Mouse (Mus musculus) C2C12 (cell line): ENCODE results near the gene Als2cr12. TPM values are rescaled to one million over a fixed set of nuclear protein-coding genes. Genes with fewer than 3 reads are reported as not detected.
"Not testable (repeated sequence)": the region's sequence is repeated elsewhere in the genome, so short reads cannot be mapped to it uniquely, and the experiment has no call there.

Experiments used
- H3K27me3 ChIP-seq: one replicate; pipeline ENCODE4 v1.6.1; 2011; ENCODE audit not compliant: control insufficient read depth, insufficient read depth, insufficient read length
- H3K36me3 ChIP-seq: one replicate; pipeline ENCODE4 v1.6.1; 2011; ENCODE audit not compliant: control insufficient read depth, insufficient read depth
- H3K4me3 ChIP-seq: one replicate; pipeline ENCODE4 v1.5.1; 2011; ENCODE audit warnings: mild to moderate bottlenecking, control low read depth; ENCODE audit not compliant: poor library complexity, insufficient read depth, severe bottlenecking
- H3K79me2 ChIP-seq: one replicate; pipeline ENCODE4 v1.6.1; 2011; ENCODE audit not compliant: control insufficient read depth, insufficient read depth
- H3K79me3 ChIP-seq: one replicate; pipeline ENCODE4 v1.6.1; 2011; ENCODE audit warnings: low read depth, control low read depth
- H3ac ChIP-seq: one replicate; pipeline ENCODE3; 2011; ENCODE audit warnings: low read depth; ENCODE audit not compliant: control insufficient read depth, insufficient read length
- CEBPB ChIP-seq: IDR thresholded peaks from one replicate; pipeline ENCODE4 v1.6.1; 2011; ENCODE audit warnings: low read depth, mild to moderate bottlenecking, control low read depth, moderate library complexity
- CTCF ChIP-seq: IDR thresholded peaks from one replicate; pipeline ENCODE4 v1.5.1; 2011; ENCODE audit not compliant: control insufficient read depth, insufficient read depth, insufficient read length
- FOSL1 ChIP-seq: IDR thresholded peaks from one replicate; pipeline ENCODE4 v1.8.0; 2011; ENCODE audit warnings: mild to moderate bottlenecking, low read length; ENCODE audit not compliant: poor library complexity, insufficient read depth, severe bottlenecking
- MAX ChIP-seq: IDR thresholded peaks from one replicate; pipeline ENCODE4 v1.6.1; 2011; ENCODE audit warnings: mild to moderate bottlenecking, control low read depth
- MYOD1 ChIP-seq: IDR thresholded peaks from one replicate; pipeline ENCODE4 v1.6.1; 2011; ENCODE audit warnings: low read depth; ENCODE audit not compliant: control insufficient read depth, insufficient read length
- MYOG ChIP-seq: IDR thresholded peaks from one replicate; pipeline ENCODE4 v1.6.1; 2011; ENCODE audit not compliant: control insufficient read depth, insufficient read length; ENCODE audit errors: extremely low read depth
- USF1 ChIP-seq: IDR thresholded peaks from one replicate; pipeline ENCODE4 v1.6.1; 2011; ENCODE audit warnings: low read depth, mild to moderate bottlenecking, control low read depth, moderate library complexity
- polyA plus RNA-seq: library from polyadenylated mRNA; unstranded; fragments of >200 nt; fragmentation: generic; extraction: Trizol; gene quantifications from one replicate; pipeline ENCODE4 v1.2.1, GENCODE M21; 2012; ENCODE audit warnings: missing spikeins

Gene Als2cr12
- polyA plus RNA-seq, 1 experiment, result 0.23 TPM

DNA sequence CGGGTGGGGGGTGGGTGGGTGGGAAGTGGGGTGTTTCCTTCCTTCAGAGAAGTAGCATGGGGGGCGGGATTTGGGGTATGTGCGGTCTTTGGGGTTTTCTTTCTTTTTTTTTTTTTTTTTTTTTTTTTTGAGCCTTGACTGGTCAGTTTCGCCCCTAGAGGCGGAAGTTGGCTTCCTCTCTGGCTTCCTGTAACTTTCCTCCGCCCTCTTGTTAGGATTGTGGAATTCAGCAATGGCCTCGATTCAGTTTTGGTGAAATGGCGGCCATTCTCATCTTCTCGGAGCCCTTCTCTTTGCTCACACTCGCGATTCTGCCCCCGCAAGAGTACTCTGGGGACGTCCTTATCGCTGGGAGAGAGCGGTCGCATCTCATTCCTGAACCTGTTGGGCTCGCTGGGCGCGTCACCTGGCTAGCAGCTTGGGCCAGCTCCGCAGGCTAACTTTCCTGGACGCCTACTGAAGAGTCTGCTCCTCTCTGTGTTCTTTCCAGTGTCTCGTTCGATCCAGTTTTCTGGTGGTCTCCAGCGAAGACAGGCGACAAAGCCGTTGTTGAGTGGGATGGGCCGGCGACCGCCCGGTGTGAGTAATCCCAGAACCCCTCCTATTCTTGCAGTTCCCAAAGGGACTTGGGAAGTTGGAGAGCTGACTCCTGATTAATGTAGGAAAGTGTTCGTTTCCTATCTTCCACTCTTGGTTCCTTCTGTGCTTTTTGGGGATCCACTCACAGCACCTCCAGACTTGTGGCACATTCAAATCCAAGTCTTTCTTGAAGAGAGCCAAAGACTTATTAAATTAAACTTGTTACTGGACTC, 17.5 kb upstream of the Als2cr12 start:
- peaks cover 52% of the 10 kb centered on the region for H3K79me2 ChIP-seq
- TF ChIP-seq FOSL1 (no peak), CTCF (no peak), MAX (no peak), MYOD1 (no peak), USF1 (no peak), MYOG (no peak), CEBPB (no peak)
- no peaks in the 10 kb centered on the region for H3K27me3 ChIP-seq
- H3K4me3 ChIP-seq, result peak overlapping the region; percentile 69
- peak overlapping the region; percentile 74 for H3ac ChIP-seq
- peaks cover 40% of the 10 kb centered on the region for H3K79me3 ChIP-seq
- H3K36me3 ChIP-seq, result peaks cover 36% of the 10 kb centered on the region

- H3K79me2 ChIP-seq, result peaks cover 43% of the 10 kb centered on the region
- H3ac ChIP-seq, result no peak overlapping the region
- H3K27me3 ChIP-seq, result no peaks in the 10 kb centered on the region
- H3K4me3 ChIP-seq, result peak overlapping the region; percentile 69
- H3K36me3 ChIP-seq, result peaks cover 29% of the 10 kb centered on the region
- peaks cover 35% of the 10 kb centered on the region for H3K79me3 ChIP-seq
- no peak for TF ChIP-seq MYOD1
- TF ChIP-seq CTCF, result no peak
- no peak for TF ChIP-seq FOSL1
- TF ChIP-seq USF1, result peak; percentile 75
- no peak for TF ChIP-seq MAX
Observed at GRCm38 (mm10) chr1:58712076-58713061, 16.6 kb upstream of the Als2cr12 start.

DNA sequence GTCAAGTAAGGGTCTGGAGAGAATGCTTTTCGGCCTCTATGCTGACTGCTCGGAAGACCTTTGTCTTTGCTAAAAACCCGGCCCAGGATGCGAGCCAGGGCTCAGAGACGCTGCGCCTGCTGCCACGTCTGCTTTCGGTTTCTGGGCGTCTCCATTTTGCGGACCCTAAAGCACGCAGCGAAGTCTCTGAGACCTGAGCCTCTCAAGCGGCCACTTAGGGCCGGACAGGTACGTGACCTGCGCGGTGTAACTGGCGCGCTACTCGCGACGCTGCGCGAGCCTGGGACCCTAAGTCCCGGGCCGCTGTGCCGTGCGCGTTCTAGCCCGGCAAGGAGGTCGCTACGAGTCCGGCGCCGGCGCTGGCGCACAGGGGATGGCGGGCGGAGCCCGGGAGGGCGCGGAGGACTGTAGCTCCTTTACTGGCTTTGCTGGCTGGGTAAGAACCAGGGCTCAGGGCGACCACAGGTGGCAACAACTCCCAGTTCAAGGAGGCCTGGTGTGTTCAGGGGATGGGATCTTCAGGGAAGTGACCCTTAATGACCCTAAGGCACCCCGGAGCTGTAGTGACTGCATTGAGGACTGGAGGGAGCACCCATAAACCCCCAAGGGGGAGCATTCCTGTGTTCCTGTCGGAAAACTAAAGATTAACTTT, 15.7 kb upstream of the Als2cr12 start, which contains the start of gene Cflar:
Gene Cflar, plus strand, starts transcription at position 144 of the 652 bp plus-strand sequence.
- peaks cover 34% of the 10 kb centered on the region for H3K79me2 ChIP-seq
- no peaks in the 10 kb centered on the region for H3K27me3 ChIP-seq
- TF ChIP-seq CEBPB (no peak), MYOG (no peak), MYOD1 (no peak), USF1 (no peak), MAX (no peak), FOSL1 (no peak), CTCF (no peak)
- peaks cover 22% of the 10 kb centered on the region for H3K36me3 ChIP-seq
- peak within 1 kb of the TSS; percentile 100 for H3ac ChIP-seq
- H3K4me3 ChIP-seq, result peak within 1 kb of the TSS; percentile 60
- H3K79me3 ChIP-seq, result peaks cover 30% of the 10 kb centered on the region

DNA sequence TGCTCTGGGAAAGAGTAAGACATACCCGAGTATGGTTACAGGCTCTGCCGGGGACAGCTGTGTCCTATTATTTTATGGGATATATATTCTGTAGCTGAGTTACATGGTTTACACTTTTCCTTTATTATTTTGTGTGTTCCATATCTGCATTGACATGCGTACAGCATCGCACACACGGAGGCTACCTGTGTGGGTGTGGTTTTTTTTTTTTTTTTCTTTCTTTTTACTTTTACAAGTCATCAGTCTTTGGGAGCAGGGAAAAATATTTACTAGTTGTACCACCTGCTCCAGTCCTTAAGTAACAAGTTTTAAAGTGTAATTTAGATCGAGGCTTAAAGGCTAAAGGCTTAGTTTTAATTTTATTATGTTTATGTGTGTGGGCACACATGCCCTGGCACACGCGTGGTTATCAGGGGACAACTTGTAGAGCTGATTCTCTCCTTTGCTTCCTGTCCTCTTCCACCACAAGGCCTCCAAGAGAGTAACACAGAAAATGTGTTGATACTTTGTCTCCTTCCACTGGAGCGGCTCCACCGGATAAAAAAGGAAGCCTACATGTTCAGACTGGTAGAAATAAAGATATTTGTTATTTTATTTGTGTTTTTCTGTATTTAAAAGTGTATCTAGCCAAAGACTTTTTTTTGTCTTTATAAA, 15.0 kb upstream of the Als2cr12 start:
- peaks cover 28% of the 10 kb centered on the region for H3K79me2 ChIP-seq
- H3K36me3 ChIP-seq, result peaks cover 15% of the 10 kb centered on the region
- no peaks in the 10 kb centered on the region for H3K27me3 ChIP-seq
- TF ChIP-seq CEBPB (no peak), USF1 (no peak), FOSL1 (no peak), MYOD1 (no peak)
- H3K4me3 ChIP-seq, result peak overlapping the region; percentile 60
- peaks cover 24% of the 10 kb centered on the region for H3K79me3 ChIP-seq
- peak overlapping the region; percentile 100 for H3ac ChIP-seq

DNA sequence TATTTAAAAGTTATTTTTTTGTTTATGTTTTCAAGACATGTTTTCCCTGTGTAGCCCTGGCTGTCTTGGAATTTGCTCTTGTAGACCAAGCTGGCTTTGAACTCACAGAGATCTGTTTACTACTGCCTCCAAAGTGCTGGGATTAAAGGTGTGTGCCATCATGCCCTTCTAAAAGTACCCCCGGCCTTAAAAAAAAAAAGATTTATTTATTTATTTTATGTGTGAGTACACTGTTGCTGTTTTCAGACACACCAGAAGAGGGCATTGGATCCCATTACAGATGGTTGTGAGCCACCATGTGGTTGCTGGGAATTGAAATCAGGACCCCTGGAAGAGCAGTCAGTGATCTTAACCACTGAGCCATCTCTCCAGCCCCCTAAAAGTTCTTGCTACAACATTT, 14.3 kb upstream of the Als2cr12 start:
- H3K36me3 ChIP-seq, H3K4me3 ChIP-seq, H3K27me3 ChIP-seq, H3ac ChIP-seq: not testable (repeated sequence)
- Histone ChIP-seq H3K79me3 (peaks cover 16% of the 10 kb centered on the region), H3K79me2 (peaks cover 20% of the 10 kb centered on the region)

DNA sequence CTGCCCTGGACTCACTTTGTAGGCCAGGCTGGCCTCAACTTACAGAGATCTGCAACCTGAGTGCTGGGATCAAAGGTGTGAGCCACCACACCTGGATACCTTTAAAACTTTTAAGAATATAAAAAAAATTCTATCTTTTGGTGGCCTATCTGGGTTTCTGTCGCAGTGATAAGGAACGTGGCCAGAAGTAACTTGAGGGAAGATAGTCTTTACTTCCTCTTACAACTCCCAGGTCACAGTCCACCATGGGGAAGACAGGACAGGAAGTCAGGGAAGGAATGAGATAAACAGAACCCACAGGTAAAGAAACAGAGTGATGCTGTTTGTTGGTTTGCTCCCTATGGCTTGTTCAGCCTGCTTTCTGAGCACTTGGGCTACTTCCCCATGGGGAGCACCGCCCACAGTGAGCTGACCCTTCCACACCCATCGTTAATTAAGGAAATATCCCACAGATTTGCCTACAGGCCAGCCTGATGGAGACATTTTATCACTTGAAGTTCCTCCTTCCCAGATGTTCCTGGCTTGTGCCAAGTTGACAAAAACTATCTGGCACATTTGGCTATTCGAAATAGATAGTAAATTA, 4.9 kb upstream of the Als2cr12 start:
- H3K36me3 ChIP-seq, H3K79me2 ChIP-seq, H3ac ChIP-seq, H3K4me3 ChIP-seq, H3K27me3 ChIP-seq, H3K79me3 ChIP-seq: not testable (repeated sequence)
